Mouse (Mus musculus): ENCODE measurements around the gene Smox. TPM values are rescaled to one million over a fixed set of nuclear protein-coding genes. Genes with fewer than 3 reads are reported as not detected.
"Not testable (repeated sequence)": the region's sequence is repeated elsewhere in the genome, so short reads cannot be mapped to it uniquely, and the experiment has no call there.

Gene Smox
- polyA plus RNA-seq, 1 experiment, result 22.2 TPM

- no peak for TF ChIP-seq POLR2A (IDR thresholded peaks at IDR 0.05; ENCODE audit: control insufficient read depth, low read depth, low read length)
- no peak for TF ChIP-seq CTCF (IDR thresholded peaks at IDR 0.05; ENCODE audit: control insufficient read depth, insufficient read depth, insufficient replicate concordance, low read depth, low read length)
- no peak overlapping the region for H3K27ac ChIP-seq (ENCODE audit: control insufficient read depth, insufficient read depth, low read depth, low read length)
- no peaks in the 10 kb centered on the region for H3K27me3 ChIP-seq (ENCODE audit: control insufficient read depth, insufficient read depth, low read length)
- no peaks in the 10 kb centered on the region for H3K36me3 ChIP-seq (ENCODE audit: control insufficient read depth, insufficient read depth, low read length)
- no peaks in the 10 kb centered on the region for H3K4me1 ChIP-seq (ENCODE audit: control insufficient read depth, insufficient read depth, low read length)
- no peak overlapping the region for H3K4me3 ChIP-seq (ENCODE audit: control insufficient read depth, low read depth, low read length)
Measured at GRCm38 (mm10) chr2:131473749-131474148, 17.5 kb upstream of the Smox start.

GRCm38 (mm10) chr2:131477105-131477504 is 14.2 kb upstream of the Smox start:
- not testable (repeated sequence) for H3K27me3 ChIP-seq (ENCODE audit: control insufficient read depth, insufficient read depth, low read length); H3K4me3 ChIP-seq (ENCODE audit: control insufficient read depth, low read depth, low read length); H3K27ac ChIP-seq (ENCODE audit: control insufficient read depth, insufficient read depth, low read depth, low read length); H3K36me3 ChIP-seq (ENCODE audit: control insufficient read depth, insufficient read depth, low read length); H3K4me1 ChIP-seq (ENCODE audit: control insufficient read depth, insufficient read depth, low read length)

- no peaks in the 10 kb centered on the region for H3K36me3 ChIP-seq (ENCODE audit: control insufficient read depth, insufficient read depth, low read length)
- TF ChIP-seq POLR2A (IDR thresholded peaks at IDR 0.05; ENCODE audit: control insufficient read depth, low read depth, low read length), result no peak
- TF ChIP-seq CTCF (IDR thresholded peaks at IDR 0.05; ENCODE audit: control insufficient read depth, insufficient read depth, insufficient replicate concordance, low read depth, low read length), result no peak
Measured at GRCm38 (mm10) chr2:131477917-131478316, 13.4 kb upstream of the Smox start.

GRCm38 (mm10) chr2:131478349-131478748 is 12.9 kb upstream of the Smox start:
- H3K27ac ChIP-seq (ENCODE audit: control insufficient read depth, insufficient read depth, low read depth, low read length), result no peak overlapping the region
- H3K27me3 ChIP-seq (ENCODE audit: control insufficient read depth, insufficient read depth, low read length), result no peaks in the 10 kb centered on the region
- no peaks in the 10 kb centered on the region for H3K4me1 ChIP-seq (ENCODE audit: control insufficient read depth, insufficient read depth, low read length)
- TF ChIP-seq POLR2A (IDR thresholded peaks at IDR 0.05; ENCODE audit: control insufficient read depth, low read depth, low read length) (no peak), CTCF (IDR thresholded peaks at IDR 0.05; ENCODE audit: control insufficient read depth, insufficient read depth, insufficient replicate concordance, low read depth, low read length) (no peak)
- no peaks in the 10 kb centered on the region for H3K36me3 ChIP-seq (ENCODE audit: control insufficient read depth, insufficient read depth, low read length)
- H3K4me3 ChIP-seq (ENCODE audit: control insufficient read depth, low read depth, low read length), result no peak overlapping the region

More at GRCm38 (mm10) chr2:131477917-131478316, 13.4 kb upstream of the Smox start:
- Histone ChIP-seq H3K4me1 (ENCODE audit: control insufficient read depth, insufficient read depth, low read length) (no peaks in the 10 kb centered on the region), H3K27me3 (ENCODE audit: control insufficient read depth, insufficient read depth, low read length) (no peaks in the 10 kb centered on the region), H3K4me3 (ENCODE audit: control insufficient read depth, low read depth, low read length) (no peak overlapping the region), H3K27ac (ENCODE audit: control insufficient read depth, insufficient read depth, low read depth, low read length) (no peak overlapping the region)

- H3K4me1 ChIP-seq (ENCODE audit: control insufficient read depth, insufficient read depth, low read length), result no peaks in the 10 kb centered on the region
Measured at GRCm38 (mm10) chr2:131478916-131479315, 12.4 kb upstream of the Smox start.

GRCm38 (mm10) chr2:131481733-131482132 is 9.6 kb upstream of the Smox start:
- Histone ChIP-seq H3K4me1 (ENCODE audit: control insufficient read depth, insufficient read depth, low read length) (no peaks in the 10 kb centered on the region), H3K27me3 (ENCODE audit: control insufficient read depth, insufficient read depth, low read length) (no peaks in the 10 kb centered on the region), H3K4me3 (ENCODE audit: control insufficient read depth, low read depth, low read length) (no peak overlapping the region), H3K36me3 (ENCODE audit: control insufficient read depth, insufficient read depth, low read length) (no peaks in the 10 kb centered on the region), H3K27ac (ENCODE audit: control insufficient read depth, insufficient read depth, low read depth, low read length) (no peak overlapping the region)
- no peak for TF ChIP-seq CTCF (IDR thresholded peaks at IDR 0.05; ENCODE audit: control insufficient read depth, insufficient read depth, insufficient replicate concordance, low read depth, low read length)
- TF ChIP-seq POLR2A (IDR thresholded peaks at IDR 0.05; ENCODE audit: control insufficient read depth, low read depth, low read length), result no peak

More at GRCm38 (mm10) chr2:131478916-131479315, 12.4 kb upstream of the Smox start:
- H3K27ac ChIP-seq (ENCODE audit: control insufficient read depth, insufficient read depth, low read depth, low read length), result no peak overlapping the region
- no peaks in the 10 kb centered on the region for H3K27me3 ChIP-seq (ENCODE audit: control insufficient read depth, insufficient read depth, low read length)
- H3K4me3 ChIP-seq (ENCODE audit: control insufficient read depth, low read depth, low read length), result no peak overlapping the region
- no peak for TF ChIP-seq POLR2A (IDR thresholded peaks at IDR 0.05; ENCODE audit: control insufficient read depth, low read depth, low read length)
- no peak for TF ChIP-seq CTCF (IDR thresholded peaks at IDR 0.05; ENCODE audit: control insufficient read depth, insufficient read depth, insufficient replicate concordance, low read depth, low read length)
- no peaks in the 10 kb centered on the region for H3K36me3 ChIP-seq (ENCODE audit: control insufficient read depth, insufficient read depth, low read length)

GRCm38 (mm10) chr2:131482478-131482877 is 8.8 kb upstream of the Smox start:
- H3K4me1 ChIP-seq (ENCODE audit: control insufficient read depth, insufficient read depth, low read length), result no peaks in the 10 kb centered on the region
- no peaks in the 10 kb centered on the region for H3K27me3 ChIP-seq (ENCODE audit: control insufficient read depth, insufficient read depth, low read length)
- H3K27ac ChIP-seq (ENCODE audit: control insufficient read depth, insufficient read depth, low read depth, low read length), result no peak overlapping the region
- H3K36me3 ChIP-seq (ENCODE audit: control insufficient read depth, insufficient read depth, low read length), result no peaks in the 10 kb centered on the region
- H3K4me3 ChIP-seq (ENCODE audit: control insufficient read depth, low read depth, low read length), result no peak overlapping the region
- TF ChIP-seq POLR2A (IDR thresholded peaks at IDR 0.05; ENCODE audit: control insufficient read depth, low read depth, low read length) (no peak), CTCF (IDR thresholded peaks at IDR 0.05; ENCODE audit: control insufficient read depth, insufficient read depth, insufficient replicate concordance, low read depth, low read length) (no peak)

GRCm38 (mm10) chr2:131483562-131483961 is 7.7 kb upstream of the Smox start:
- no peak overlapping the region for H3K27ac ChIP-seq (ENCODE audit: control insufficient read depth, insufficient read depth, low read depth, low read length)
- no peaks in the 10 kb centered on the region for H3K4me1 ChIP-seq (ENCODE audit: control insufficient read depth, insufficient read depth, low read length)
- no peaks in the 10 kb centered on the region for H3K27me3 ChIP-seq (ENCODE audit: control insufficient read depth, insufficient read depth, low read length)
- H3K36me3 ChIP-seq (ENCODE audit: control insufficient read depth, insufficient read depth, low read length), result no peaks in the 10 kb centered on the region
- no peak overlapping the region for H3K4me3 ChIP-seq (ENCODE audit: control insufficient read depth, low read depth, low read length)
- TF ChIP-seq POLR2A (IDR thresholded peaks at IDR 0.05; ENCODE audit: control insufficient read depth, low read depth, low read length) (no peak), CTCF (IDR thresholded peaks at IDR 0.05; ENCODE audit: control insufficient read depth, insufficient read depth, insufficient replicate concordance, low read depth, low read length) (no peak)
